In the genomic region with DNA sequence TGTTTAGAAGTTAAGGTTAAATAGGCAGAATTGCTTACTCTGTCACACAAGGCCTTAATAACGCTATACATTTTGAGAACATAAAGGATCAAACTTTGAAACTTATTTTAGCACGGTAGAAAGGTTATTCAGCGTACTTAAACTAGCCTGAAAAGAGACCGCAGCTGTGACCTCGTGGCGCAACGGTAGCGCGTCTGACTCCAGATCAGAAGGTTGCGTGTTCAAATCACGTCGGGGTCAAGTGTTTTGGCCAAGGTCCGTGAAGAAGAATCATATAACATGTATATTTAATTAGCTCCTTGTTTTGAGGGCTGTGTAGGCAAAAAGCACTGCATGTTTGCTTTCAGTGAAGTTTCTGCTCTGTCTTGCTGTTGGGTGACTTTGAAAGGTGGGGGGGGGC, we compare ENCODE assay signal across 8 mouse cellular contexts. TPM values are rescaled to one million over a fixed set of nuclear protein-coding genes. Genes with fewer than 3 reads are reported as not detected.
DNase-seq lines count a peak whose midpoint lies in the region; ATAC-seq lines count a peak whose summit lies in the region.
"Had no signal": no experiment of that assay in that cellular context is flagged by ENCODE, and none has a peak within 500 bp of the region (broad histone marks: within the 10 kb centered on the region; RNA-seq: fewer than 3 reads in every experiment).

No protein-coding gene starts in this region.

- H3K4me3 ChIP-seq in hindbrain, embryonic 13.5 days, result no peak overlapping the region; the same call in 1 of the 2 replicates

- ATAC-seq in hindbrain, embryonic 13.5 days (ENCODE audit: low FRiP score), result no peak

- no peak overlapping the region for H3K27ac ChIP-seq in hindbrain, embryonic 13.5 days

- 4% methylated on average over 13 of the region's 13 CpGs for WGBS in hindbrain, embryonic 13.5 days

- H3K36me3 ChIP-seq in hindbrain, embryonic 13.5 days, result no peaks in the 10 kb centered on the region

- peaks cover 13% of the 10 kb centered on the region; the same call in 1 of the 2 replicates for H3K4me1 ChIP-seq in hindbrain, embryonic 13.5 days (replicated peaks)

- DNase-seq in ovary, postnatal 36 days (ENCODE audit: low spot score), result peak; percentile 15
- DNase-seq in ovary, postnatal 10 days (ENCODE audit: low spot score), result no peak
- DNase-seq in adrenal gland, postnatal 36 days, result peak; percentile 48 to 67
- peak; percentile 30 for DNase-seq in lung, postnatal 10 days
- DNase-seq in spleen, postnatal 4 days (ENCODE audit: low spot score in 2 of 2), result peak; percentile 80 to 91
- no peak for DNase-seq in frontal cortex, postnatal 10 days (ENCODE audit: low spot score in 2 of 2)

- H3K9ac ChIP-seq in hindbrain, embryonic 13.5 days, result no peak overlapping the region

- H3K27me3 ChIP-seq in hindbrain, embryonic 13.5 days, result peaks cover 19% of the 10 kb centered on the region

- no peaks in the 10 kb centered on the region for H3K9me3 ChIP-seq in hindbrain, embryonic 13.5 days

- peak overlapping the region; percentile 39; the same call in 1 of the 2 replicates for H3K4me2 ChIP-seq in hindbrain, embryonic 13.5 days

RNA-seq across cellular contexts. Expression of a gene that starts 17.7 kb away (rescaled TPM):
- not detected for total RNA-seq in adrenal gland, postnatal 36 days (2021)
- 0.12 TPM in 1 of 2 replicates, not detected in the other for polyA plus RNA-seq in hindbrain, embryonic 13.5 days (2015; fragmentation: Nextera tagmentation; extraction: Ambion mirVana)
- polyA plus RNA-seq: small intestine, adult 2 months had no signal

RNA-seq across cellular contexts. Expression of a gene that starts 24.5 kb away (rescaled TPM):
- total RNA-seq in adrenal gland, postnatal 36 days (2021), result 100 to 1,000 TPM; 443 to 473 TPM
- polyA plus RNA-seq in hindbrain, embryonic 13.5 days (2015; fragmentation: Nextera tagmentation; extraction: Ambion mirVana), result 4.2 and 5.7 TPM in 2 replicates

RNA-seq across cellular contexts. Expression of a gene that starts 27.4 kb away (rescaled TPM):
- total RNA-seq in adrenal gland, postnatal 36 days (2021), result 10 to 100 TPM; 49.7 to 55.2 TPM
- polyA plus RNA-seq in hindbrain, embryonic 13.5 days (2015; fragmentation: Nextera tagmentation; extraction: Ambion mirVana), result 2.4 TPM in 1 of 2 replicates, not detected in the other

RNA-seq across cellular contexts. Expression of a gene that starts 28.9 kb away (rescaled TPM):
- 10 to 100 TPM; 13.9 to 17.7 TPM for total RNA-seq in adrenal gland, postnatal 36 days (2021)
- 1.8 and 3.0 TPM in 2 replicates for polyA plus RNA-seq in hindbrain, embryonic 13.5 days (2015; fragmentation: Nextera tagmentation; extraction: Ambion mirVana)

RNA-seq across cellular contexts. Expression of a gene that starts 36.8 kb away (rescaled TPM):
- 1 to 10 TPM; 4.2 to 4.7 TPM for total RNA-seq in adrenal gland, postnatal 36 days (2021)
- 0.29 TPM in 1 of 2 replicates, not detected in the other for polyA plus RNA-seq in hindbrain, embryonic 13.5 days (2015; fragmentation: Nextera tagmentation; extraction: Ambion mirVana)

Comparison
In these comparisons a context has a peak if more than half of its experiments do, and no peak if none do; other contexts are left out.
1. DNase-seq: peak in ovary, postnatal 36 days (single experiment), adrenal gland, postnatal 36 days (2 of 2), lung, postnatal 10 days (single experiment) and spleen, postnatal 4 days (2 of 2); none in ovary, postnatal 10 days (single experiment) and frontal cortex, postnatal 10 days (0 of 2).